Mouse (Mus musculus): ENCODE measurements around the gene Tsc22d2. TPM values are rescaled to one million over a fixed set of nuclear protein-coding genes. Genes with fewer than 3 reads are reported as not detected.
A peak's percentile ranks its signal among the peaks of the same experiment; 100 is the strongest.

The Tsc22d2 gene
- total and polyA plus RNA-seq, 3 experiments, result 8.3 to 26.8 (median 22.9) TPM

- Histone ChIP-seq H3K9ac (ENCODE audit: low read depth, low read length) (peak overlapping the region; percentile 93), H3K4me3 (peak overlapping the region; percentile 61), H3K27me3 (ENCODE audit: control insufficient read depth, insufficient read depth, low read length) (no peaks in the 10 kb centered on the region), H3K4me1 (ENCODE audit: control insufficient read depth, insufficient read depth, low read length) (peaks cover 2% of the 10 kb centered on the region), H3K79me2 (replicated peaks; ENCODE audit: control insufficient read depth, insufficient read depth, low read length) (no peaks in the 10 kb centered on the region; the same call in 1 of the 2 replicates), H3K27ac (peak overlapping the region; percentile 99), H3K36me3 (ENCODE audit: control insufficient read depth, insufficient read depth, low read length) (peaks cover 6% of the 10 kb centered on the region)
- under 1% methylated on average over 85 of the region's 85 CpGs for WGBS
- 0 out of 2 replicates have a peak, but pooled peaks have one; percentile 30 for TF ChIP-seq EP300 (IDR thresholded peaks at IDR 0.05; ENCODE audit: insufficient read depth, low read depth, low read length)
- no peak for TF ChIP-seq POLR2A (IDR thresholded peaks at IDR 0.05; ENCODE audit: insufficient read depth, low read depth, low read length)
- peak; percentile 79 for TF ChIP-seq CTCF (IDR thresholded peaks at IDR 0.05)
- intact Hi-C loops (cut with DNase I), result loop anchor here (1.0 to 5.0 kb wide), 8 partner anchors 41 to 569 kb away; partner anchors contain the start of genes Eif2a, Pfn2, Selenot and Serp1
- peak; percentile 86 to 88 for DNase-seq
Measured at GRCm38 (mm10) chr3:58415884-58416725, 1.6 kb downstream of the Tsc22d2 start.

- no peaks in the 10 kb centered on the region; the same call in 1 of the 2 replicates for H3K79me2 ChIP-seq (replicated peaks; ENCODE audit: control insufficient read depth, insufficient read depth, low read length)
- no peaks in the 10 kb centered on the region for H3K27me3 ChIP-seq (ENCODE audit: control insufficient read depth, insufficient read depth, low read length)
- H3K36me3 ChIP-seq (ENCODE audit: control insufficient read depth, insufficient read depth, low read length), result peaks cover 9% of the 10 kb centered on the region
- peak in 1 of 2 experiments; percentile 64 for DNase-seq
- peaks cover 2% of the 10 kb centered on the region for H3K4me1 ChIP-seq (ENCODE audit: control insufficient read depth, insufficient read depth, low read length)
- peak overlapping the region; percentile 61 for H3K4me3 ChIP-seq
- H3K9ac ChIP-seq (ENCODE audit: low read depth, low read length), result peak overlapping the region; percentile 93
- H3K27ac ChIP-seq, result peak overlapping the region; percentile 99
- intact Hi-C loops (cut with DNase I), result loop anchor here (1.0 to 5.0 kb wide), 5 partner anchors 40 to 570 kb away; partner anchors contain the start of genes Pfn2 and Siah2
- TF ChIP-seq CTCF (IDR thresholded peaks at IDR 0.05) (no peak), EP300 (IDR thresholded peaks at IDR 0.05; ENCODE audit: insufficient read depth, low read depth, low read length) (no peak), POLR2A (IDR thresholded peaks at IDR 0.05; ENCODE audit: insufficient read depth, low read depth, low read length) (no peak)
- WGBS, result under 1% methylated on average over 39 of the region's 39 CpGs
Measured at GRCm38 (mm10) chr3:58416726-58417437, 2.4 kb downstream of the Tsc22d2 start.

DNA sequence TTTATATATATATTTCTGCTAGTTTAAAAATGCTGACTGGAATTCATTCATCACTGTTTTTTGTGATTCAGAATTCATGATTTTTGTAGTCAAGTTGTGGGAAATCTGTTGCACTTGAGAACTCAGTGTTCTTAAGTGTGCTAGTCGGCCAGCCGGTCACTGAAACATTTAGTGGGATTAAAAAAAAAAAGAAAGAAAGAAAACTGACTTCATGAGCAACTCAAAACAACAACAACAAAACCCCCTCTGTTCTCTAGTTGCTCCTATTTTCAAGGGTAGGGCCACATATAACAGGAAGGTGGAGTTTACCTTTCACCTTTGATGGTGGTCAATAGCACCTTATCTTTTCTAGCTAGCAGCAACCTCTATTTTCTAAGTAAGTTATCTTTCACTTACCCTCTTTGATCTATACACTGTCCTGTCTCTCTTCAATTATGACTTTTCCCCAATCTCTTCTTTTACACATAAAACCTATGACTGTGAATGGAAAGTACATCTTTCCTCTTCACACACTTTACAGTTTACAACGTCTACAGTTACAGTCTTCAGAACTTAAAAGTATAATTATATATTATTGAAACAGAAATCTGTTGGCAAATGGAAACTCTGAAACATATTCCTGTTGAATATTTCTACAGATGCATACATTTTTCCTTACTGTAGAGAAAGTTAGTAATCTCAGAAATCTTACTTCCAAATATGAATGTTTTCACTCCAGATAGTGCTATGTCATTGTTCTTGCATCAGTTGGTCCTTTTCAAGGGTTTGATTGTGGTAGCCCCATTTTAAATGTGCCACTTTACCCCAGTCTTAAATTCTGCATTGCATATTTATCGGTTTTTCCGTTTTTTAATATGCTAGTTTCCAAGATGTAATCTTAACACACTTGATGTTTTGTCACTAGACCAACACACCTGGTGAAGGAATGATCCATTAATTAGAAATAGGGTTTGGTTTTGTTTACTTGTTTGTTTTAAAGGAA, 4.5 kb downstream of the Tsc22d2 start:
- no peak for DNase-seq
- peaks cover 2% of the 10 kb centered on the region for H3K4me1 ChIP-seq (ENCODE audit: control insufficient read depth, insufficient read depth, low read length)
- WGBS, result 6% methylated on average over 5 of the region's 5 CpGs
- peak overlapping the region; percentile 61 for H3K4me3 ChIP-seq
- peaks cover 14% of the 10 kb centered on the region for H3K36me3 ChIP-seq (ENCODE audit: control insufficient read depth, insufficient read depth, low read length)
- H3K27me3 ChIP-seq (ENCODE audit: control insufficient read depth, insufficient read depth, low read length), result no peaks in the 10 kb centered on the region
- TF ChIP-seq CTCF (IDR thresholded peaks at IDR 0.05), result no peak
- no peak for TF ChIP-seq POLR2A (IDR thresholded peaks at IDR 0.05; ENCODE audit: insufficient read depth, low read depth, low read length)
- TF ChIP-seq EP300 (IDR thresholded peaks at IDR 0.05; ENCODE audit: insufficient read depth, low read depth, low read length), result no peak
- no peak overlapping the region for H3K9ac ChIP-seq (ENCODE audit: low read depth, low read length)
- intact Hi-C loops (cut with DNase I), result loop anchor here (5.0 kb wide), 3 partner anchors 38 to 572 kb away; partner anchors contain the start of genes Pfn2 and Siah2
- H3K27ac ChIP-seq, result peak overlapping the region; percentile 29
- no peaks in the 10 kb centered on the region; the same call in 1 of the 2 replicates for H3K79me2 ChIP-seq (replicated peaks; ENCODE audit: control insufficient read depth, insufficient read depth, low read length)

GRCm38 (mm10) chr3:58428861-58429260, 14.3 kb downstream of the Tsc22d2 start:
- Histone ChIP-seq H3K4me3 (no peak overlapping the region), H3K27ac (no peak overlapping the region), H3K4me1 (ENCODE audit: control insufficient read depth, insufficient read depth, low read length) (no peaks in the 10 kb centered on the region; the same call in none of the 2 replicates), H3K36me3 (ENCODE audit: control insufficient read depth, insufficient read depth, low read length) (peaks cover 8% of the 10 kb centered on the region), H3K27me3 (ENCODE audit: control insufficient read depth, insufficient read depth, low read length) (no peaks in the 10 kb centered on the region), H3K9ac (ENCODE audit: low read depth, low read length) (no peak overlapping the region), H3K79me2 (replicated peaks; ENCODE audit: control insufficient read depth, insufficient read depth, low read length) (no peaks in the 10 kb centered on the region)
- DNase-seq, result no peak
- WGBS, result 57% methylated on average over 1 of the region's 1 CpGs
- no peak for TF ChIP-seq POLR2A (IDR thresholded peaks at IDR 0.05; ENCODE audit: insufficient read depth, low read depth, low read length)
- no peak for TF ChIP-seq CTCF (IDR thresholded peaks at IDR 0.05)
- no peak for TF ChIP-seq EP300 (IDR thresholded peaks at IDR 0.05; ENCODE audit: insufficient read depth, low read depth, low read length)
- intact Hi-C loops (cut with DNase I), result no loop called here

DNA sequence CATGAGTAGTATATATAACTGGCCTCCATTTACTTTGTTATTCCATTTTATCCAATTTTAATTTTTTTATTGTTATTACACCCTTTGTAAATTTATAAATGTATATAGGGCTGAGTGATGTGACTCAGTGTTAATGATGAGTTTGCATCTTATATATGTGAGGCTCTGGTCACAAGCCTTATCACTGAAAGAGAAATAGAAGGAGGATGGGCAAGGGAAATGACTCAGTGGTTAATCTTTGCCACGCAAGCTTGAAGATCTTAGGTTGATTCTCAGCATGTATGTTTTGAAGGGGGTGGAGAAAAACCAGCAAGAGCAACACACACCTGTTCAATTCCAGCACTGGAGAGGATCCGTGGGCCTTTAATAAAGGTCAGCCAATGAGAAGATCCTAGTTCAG, 19.9 kb downstream of the Tsc22d2 start:
- H3K4me1 ChIP-seq (ENCODE audit: control insufficient read depth, insufficient read depth, low read length), result no peaks in the 10 kb centered on the region
- peaks cover 4% of the 10 kb centered on the region for H3K36me3 ChIP-seq (ENCODE audit: control insufficient read depth, insufficient read depth, low read length)
- TF ChIP-seq CTCF (IDR thresholded peaks at IDR 0.05) (no peak), POLR2A (IDR thresholded peaks at IDR 0.05; ENCODE audit: insufficient read depth, low read depth, low read length) (no peak), EP300 (IDR thresholded peaks at IDR 0.05; ENCODE audit: insufficient read depth, low read depth, low read length) (no peak)
- intact Hi-C loops (cut with DNase I), result no loop called here
- no peak overlapping the region for H3K27ac ChIP-seq
- H3K9ac ChIP-seq (ENCODE audit: low read depth, low read length), result no peak overlapping the region
- H3K4me3 ChIP-seq, result no peak overlapping the region
- no peak for DNase-seq
- peaks cover 1% of the 10 kb centered on the region; the same call in 1 of the 2 replicates for H3K79me2 ChIP-seq (replicated peaks; ENCODE audit: control insufficient read depth, insufficient read depth, low read length)
- 69% methylated on average over 2 of the region's 2 CpGs for WGBS
- H3K27me3 ChIP-seq (ENCODE audit: control insufficient read depth, insufficient read depth, low read length), result no peaks in the 10 kb centered on the region
